Mouse (Mus musculus): Measurements from ENCODE around the gene Tceal1. TPM values are rescaled to one million over a fixed set of nuclear protein-coding genes. Genes with fewer than 3 reads are reported as not detected.

Gene Tceal1
- polyA plus RNA-seq, 1 experiment: 2.2 TPM

GRCm38 (mm10) chrX:136744663-136745062 is 36.9 kb downstream of the Tceal1 start:
- TF ChIP-seq CTCF (IDR thresholded peaks at IDR 0.05; ENCODE audit: insufficient read depth, low read length) (no peak), POLR2A (IDR thresholded peaks at IDR 0.05; ENCODE audit: borderline replicate concordance, extremely low read depth, low read depth, low read length) (no peak)
- WGBS: 61% methylated on average over 8 of the region's 8 CpGs
- Histone ChIP-seq H3K4me1 (ENCODE audit: control insufficient read depth, insufficient read depth, low read length) (no peaks in the 10 kb centered on the region), H3K4me3 (replicated peaks; ENCODE audit: extremely low read depth, low read depth, low read length) (no peak overlapping the region)
- DNase-seq: peak; percentile 8

GRCm38 (mm10) chrX:136749329-136749728 is 41.5 kb downstream of the Tceal1 start:
- Histone ChIP-seq H3K4me1 (ENCODE audit: control insufficient read depth, insufficient read depth, low read length) (no peaks in the 10 kb centered on the region), H3K4me3 (replicated peaks; ENCODE audit: extremely low read depth, low read depth, low read length) (no peak overlapping the region)
- no peak for DNase-seq
- 69% methylated on average over 4 of the region's 4 CpGs for WGBS
- TF ChIP-seq CTCF (IDR thresholded peaks at IDR 0.05; ENCODE audit: insufficient read depth, low read length): no peak

GRCm38 (mm10) chrX:136755464-136755863 is 47.7 kb downstream of the Tceal1 start:
- DNase-seq: no peak
- TF ChIP-seq POLR2A (IDR thresholded peaks at IDR 0.05; ENCODE audit: borderline replicate concordance, extremely low read depth, low read depth, low read length) (no peak), CTCF (IDR thresholded peaks at IDR 0.05; ENCODE audit: insufficient read depth, low read length) (no peak)
- Histone ChIP-seq H3K4me3 (replicated peaks; ENCODE audit: extremely low read depth, low read depth, low read length) (no peak overlapping the region), H3K4me1 (ENCODE audit: control insufficient read depth, insufficient read depth, low read length) (no peaks in the 10 kb centered on the region; the same call in 1 of the 2 replicates)
- WGBS: 79% methylated on average over 3 of the region's 3 CpGs

Other genes with a start within 250 kb of the Tceal1 start
- not detected in 2 replicates for gene Kir3dl1, start 190.0 kb upstream of the Tceal1 start, polyA plus RNA-seq (2012; rRNA removed)
- not detected in 2 replicates for gene Kir3dl2, start 163.9 kb upstream of the Tceal1 start, polyA plus RNA-seq (2012; rRNA removed)
- gene Tceal3, start 117.1 kb upstream of the Tceal1 start, polyA plus RNA-seq (2012; rRNA removed): 0.78 and 0.95 TPM in 2 replicates
- gene Morf4l2, start 35.7 kb downstream of the Tceal1 start, polyA plus RNA-seq (2012; rRNA removed): 24.2 and 43.0 TPM in 2 replicates
- gene Glra4, start 72.2 kb downstream of the Tceal1 start, polyA plus RNA-seq (2012; rRNA removed): not detected in 2 replicates
- gene Plp1, start 114.7 kb downstream of the Tceal1 start, polyA plus RNA-seq (2012; rRNA removed): 3.1 and 5.8 TPM in 2 replicates
- gene Rab9b, start 160.8 kb downstream of the Tceal1 start, polyA plus RNA-seq (2012; rRNA removed): not detected in 2 replicates
- not detected in 2 replicates for gene H2bfm, start 219.3 kb downstream of the Tceal1 start, polyA plus RNA-seq (2012; rRNA removed)